Mouse (Mus musculus): Measurements from ENCODE around the gene Arl6ip1.
"Not testable (repeated sequence)": the region's sequence is repeated elsewhere in the genome, so short reads cannot be mapped to it uniquely, and the experiment has no call there.

Arl6ip1 gene

GRCm38 (mm10) chr7:118129430-118130041 is at the start of gene Arl6ip1:
Gene Arl6ip1 (minus strand): TSS chr7:118129662.
- DNase-seq (ENCODE audit: low read depth, low spot score): peak; percentile 99

- no peak for DNase-seq (ENCODE audit: low read depth, low spot score)
Measured at GRCm38 (mm10) chr7:118175821-118176355, 46.4 kb upstream of the Arl6ip1 start.

- DNase-seq (ENCODE audit: low read depth, low spot score): not testable (repeated sequence)
Measured at GRCm38 (mm10) chr7:118170125-118170524, 40.7 kb upstream of the Arl6ip1 start.

- no peak for DNase-seq (ENCODE audit: low read depth, low spot score)
Measured at GRCm38 (mm10) chr7:118163006-118163405, 33.5 kb upstream of the Arl6ip1 start.

- no peak for DNase-seq (ENCODE audit: low read depth, low spot score)
Measured at GRCm38 (mm10) chr7:118160121-118160520, 30.7 kb upstream of the Arl6ip1 start.

GRCm38 (mm10) chr7:118156461-118156860 is 27.0 kb upstream of the Arl6ip1 start:
- DNase-seq (ENCODE audit: low read depth, low spot score): no peak

- no peak for DNase-seq (ENCODE audit: low read depth, low spot score)
Measured at GRCm38 (mm10) chr7:118154150-118154549, 24.7 kb upstream of the Arl6ip1 start.

- DNase-seq (ENCODE audit: low read depth, low spot score): no peak
Measured at GRCm38 (mm10) chr7:118143602-118144001, 14.1 kb upstream of the Arl6ip1 start.

- no peak for DNase-seq (ENCODE audit: low read depth, low spot score)
Measured at GRCm38 (mm10) chr7:118143123-118143522, 13.7 kb upstream of the Arl6ip1 start.

GRCm38 (mm10) chr7:118141271-118141670 is 11.8 kb upstream of the Arl6ip1 start:
- no peak for DNase-seq (ENCODE audit: low read depth, low spot score)

GRCm38 (mm10) chr7:118135128-118135527 is 5.7 kb upstream of the Arl6ip1 start:
- no peak for DNase-seq (ENCODE audit: low read depth, low spot score)

- no peak for DNase-seq (ENCODE audit: low read depth, low spot score)
Measured at GRCm38 (mm10) chr7:118128925-118129429, 485 bp downstream of the Arl6ip1 start.

- DNase-seq (ENCODE audit: low read depth, low spot score): no peak
Measured at GRCm38 (mm10) chr7:118126219-118126875, 3.1 kb downstream of the Arl6ip1 start.

GRCm38 (mm10) chr7:118125736-118126135 is 3.7 kb downstream of the Arl6ip1 start:
- DNase-seq (ENCODE audit: low read depth, low spot score): no peak

- no peak for DNase-seq (ENCODE audit: low read depth, low spot score)
Measured at GRCm38 (mm10) chr7:118123512-118124411, 5.7 kb downstream of the Arl6ip1 start.

- no peak for DNase-seq (ENCODE audit: low read depth, low spot score)
Measured at GRCm38 (mm10) chr7:118122235-118122634, 7.2 kb downstream of the Arl6ip1 start.

GRCm38 (mm10) chr7:118120654-118121053 is 8.8 kb downstream of the Arl6ip1 start:
- DNase-seq (ENCODE audit: low read depth, low spot score): no peak

GRCm38 (mm10) chr7:118119946-118120345 is 9.5 kb downstream of the Arl6ip1 start:
- DNase-seq (ENCODE audit: low read depth, low spot score): no peak

- DNase-seq (ENCODE audit: low read depth, low spot score): no peak
Measured at GRCm38 (mm10) chr7:118119142-118119541, 10.3 kb downstream of the Arl6ip1 start.

- no peak for DNase-seq (ENCODE audit: low read depth, low spot score)
Measured at GRCm38 (mm10) chr7:118118426-118118825, 11.0 kb downstream of the Arl6ip1 start.

GRCm38 (mm10) chr7:118117539-118118210 is 11.8 kb downstream of the Arl6ip1 start:
- no peak for DNase-seq (ENCODE audit: low read depth, low spot score)
